Mouse (Mus musculus): ENCODE data around the gene Sorbs1. TPM values are rescaled to one million over a fixed set of nuclear protein-coding genes. Genes with fewer than 3 reads are reported as not detected.

Gene Sorbs1
- polyA plus RNA-seq, 1 experiment from 2014 or later: 74.4 TPM

DNA sequence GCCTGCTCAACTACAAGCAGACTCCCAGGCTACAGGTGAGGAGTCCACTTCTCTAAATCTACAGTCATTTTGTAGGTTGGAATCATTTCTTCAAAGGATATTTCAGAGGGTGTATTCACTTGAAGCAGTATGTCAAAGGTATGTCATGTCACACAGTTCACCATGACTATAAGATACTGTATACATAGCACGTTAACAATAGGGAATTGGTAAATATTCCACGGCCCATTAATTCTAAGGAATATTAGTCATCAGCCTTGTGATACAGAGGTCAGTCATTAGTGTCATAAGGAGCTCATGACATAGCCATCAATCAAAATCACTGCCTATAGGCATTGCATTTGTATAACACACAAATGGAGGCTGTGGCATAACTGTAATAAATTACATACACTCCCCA, 228.9 kb downstream of the Sorbs1 start:
- no peak for DNase-seq (ENCODE audit: low spot score)
- Histone ChIP-seq H3K4me3 (no peak overlapping the region), H3K27ac (no peak overlapping the region), H3K27me3 (ENCODE audit: insufficient read depth, poor library complexity, severe bottlenecking) (no peaks in the 10 kb centered on the region), H3K36me3 (no peaks in the 10 kb centered on the region), H3K9me3 (peaks cover 7% of the 10 kb centered on the region; the same call in 1 of the 2 replicates), H3K4me1 (replicated peaks) (0 out of 2 replicates have a peak, but pooled peaks cover 2% of the 10 kb centered on the region)
- WGBS: 90% methylated on average over 2 of the region's 2 CpGs

DNA sequence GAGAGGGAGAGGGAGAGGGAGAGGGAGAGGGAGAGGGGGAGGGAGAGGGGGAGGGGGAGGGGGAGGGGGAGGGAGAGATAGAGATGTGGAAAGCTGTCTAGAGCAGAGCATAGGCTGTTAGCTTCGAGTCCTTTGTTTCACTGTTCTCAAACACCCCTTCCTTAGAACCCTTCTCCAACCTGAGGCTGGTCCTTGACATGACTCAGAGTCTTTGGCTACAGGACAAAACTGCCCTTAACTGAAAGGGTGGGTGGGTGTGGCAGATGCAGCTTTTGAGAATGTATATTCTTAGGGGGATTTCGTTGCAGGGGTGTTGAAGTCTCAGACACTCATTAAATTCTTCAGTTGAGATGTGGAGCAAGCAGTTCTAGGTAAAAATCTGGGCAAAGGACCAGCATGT, 230.2 kb downstream of the Sorbs1 start:
- no peak overlapping the region for H3K27ac ChIP-seq
- H3K9me3 ChIP-seq: peaks cover 7% of the 10 kb centered on the region; the same call in 1 of the 2 replicates
- no peaks in the 10 kb centered on the region for H3K27me3 ChIP-seq (ENCODE audit: insufficient read depth, poor library complexity, severe bottlenecking)
- WGBS: 60% methylated on average over 2 of the region's 2 CpGs
- no peak overlapping the region for H3K4me3 ChIP-seq
- H3K36me3 ChIP-seq: no peaks in the 10 kb centered on the region
- DNase-seq (ENCODE audit: low spot score): no peak
- 0 out of 2 replicates have a peak, but pooled peaks cover 2% of the 10 kb centered on the region for H3K4me1 ChIP-seq (replicated peaks)

DNA sequence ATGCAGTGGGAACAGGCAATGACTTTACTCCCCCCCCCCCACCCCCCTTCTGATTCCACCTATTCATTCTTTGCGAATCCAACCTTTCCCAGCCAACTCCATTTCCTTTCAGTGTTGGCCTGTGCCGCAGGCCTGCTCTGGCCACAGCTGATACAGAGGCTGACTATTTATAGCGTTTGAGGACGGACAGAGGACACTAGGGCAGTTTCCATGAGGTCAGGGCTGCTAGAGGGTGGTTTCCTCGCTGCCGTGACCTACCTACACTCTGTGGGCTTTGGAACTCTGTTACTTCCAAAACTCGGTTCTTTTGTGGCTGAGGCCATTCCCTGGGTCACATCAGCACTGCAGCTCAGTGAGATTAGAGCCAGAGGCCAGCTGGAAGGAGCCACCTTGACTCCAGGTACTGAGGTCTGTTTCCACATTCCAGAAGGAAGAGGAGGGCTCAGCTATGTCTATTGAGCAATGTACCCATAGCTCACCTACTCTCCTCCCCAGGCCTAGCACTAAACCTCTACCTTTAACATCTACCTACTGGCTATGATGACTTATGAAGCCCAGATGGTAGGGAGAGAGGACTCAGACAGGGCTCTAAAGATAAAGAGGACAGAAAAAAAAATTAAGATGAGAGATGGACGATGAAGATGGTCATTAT, 235.1 kb downstream of the Sorbs1 start:
- 87% methylated on average over 8 of the region's 8 CpGs for WGBS
- no peak overlapping the region for H3K4me3 ChIP-seq
- no peaks in the 10 kb centered on the region; the same call in 1 of the 2 replicates for H3K4me1 ChIP-seq (replicated peaks)
- DNase-seq (ENCODE audit: low spot score): no peak
- no peaks in the 10 kb centered on the region for H3K27me3 ChIP-seq (ENCODE audit: insufficient read depth, poor library complexity, severe bottlenecking)
- H3K9me3 ChIP-seq: peaks cover 7% of the 10 kb centered on the region; the same call in 1 of the 2 replicates
- no peak overlapping the region for H3K27ac ChIP-seq
- no peaks in the 10 kb centered on the region for H3K36me3 ChIP-seq

DNA sequence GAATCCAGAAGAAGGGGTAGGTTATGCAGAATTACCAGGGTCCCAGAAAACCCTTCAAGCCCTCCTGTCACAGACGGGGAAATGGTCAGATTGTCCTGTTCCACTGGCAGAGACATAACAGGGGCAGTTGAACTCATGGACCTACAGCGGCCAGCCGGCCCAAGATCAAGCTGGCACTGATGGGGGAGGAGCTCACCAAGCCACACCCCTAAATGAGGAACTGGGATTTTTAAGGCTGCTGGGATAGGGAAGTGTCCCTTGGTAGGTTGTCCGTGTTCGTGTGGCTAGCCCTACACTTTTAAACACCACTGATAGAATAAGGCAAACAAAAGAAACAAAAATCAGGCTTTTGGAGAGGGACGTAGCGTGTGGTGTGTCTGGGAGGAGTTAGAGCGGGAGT, 236.1 kb downstream of the Sorbs1 start:
- no peak overlapping the region for H3K4me3 ChIP-seq
- 91% methylated on average over 8 of the region's 8 CpGs for WGBS
- H3K9me3 ChIP-seq: peaks cover 7% of the 10 kb centered on the region; the same call in 1 of the 2 replicates
- no peak for DNase-seq (ENCODE audit: low spot score)
- peaks cover 5% of the 10 kb centered on the region for H3K27me3 ChIP-seq (ENCODE audit: insufficient read depth, poor library complexity, severe bottlenecking)
- H3K4me1 ChIP-seq (replicated peaks): peaks cover 8% of the 10 kb centered on the region; the same call in 1 of the 2 replicates
- no peak overlapping the region for H3K27ac ChIP-seq
- no peaks in the 10 kb centered on the region for H3K36me3 ChIP-seq

DNA sequence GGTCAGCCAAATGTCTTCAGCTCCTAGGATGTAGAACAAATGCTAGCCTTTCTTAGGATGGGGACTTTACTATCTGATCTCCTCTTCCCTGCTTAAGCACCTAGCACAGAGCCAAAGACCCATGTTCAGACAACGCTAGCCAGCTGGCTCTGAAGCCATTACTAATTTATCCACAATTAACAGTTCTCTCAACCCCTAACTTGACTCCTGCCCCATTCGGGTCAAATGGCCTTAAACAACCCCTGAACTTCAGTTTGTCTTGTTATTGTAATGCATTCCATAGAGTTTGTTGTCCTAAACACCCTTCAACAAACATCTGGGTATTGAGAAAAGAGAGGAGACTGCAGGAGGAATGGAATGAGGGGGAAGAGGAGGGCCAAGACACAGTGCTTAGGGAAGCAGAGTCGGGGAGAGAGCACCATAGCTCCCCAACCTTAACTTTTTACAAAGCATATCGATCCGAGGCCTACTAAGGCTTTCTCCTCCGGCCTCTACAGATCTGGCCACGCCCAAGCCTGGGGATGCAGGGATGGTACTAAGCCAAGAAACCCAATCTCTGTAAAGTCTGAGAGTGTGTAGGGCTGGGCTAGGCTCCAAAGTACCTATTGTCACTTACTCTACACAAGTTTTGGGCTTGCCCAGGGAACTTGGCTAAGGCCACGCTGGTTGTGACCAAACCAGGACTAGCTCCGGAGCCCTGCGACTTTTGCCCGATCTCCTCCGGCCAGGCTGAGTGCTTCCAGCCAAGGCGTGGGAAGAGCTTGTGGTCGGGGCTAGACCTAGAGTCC, 238.0 kb downstream of the Sorbs1 start:
- H3K4me3 ChIP-seq: no peak overlapping the region
- no peaks in the 10 kb centered on the region for H3K9me3 ChIP-seq
- peaks cover 25% of the 10 kb centered on the region for H3K4me1 ChIP-seq (replicated peaks)
- no peak for DNase-seq (ENCODE audit: low spot score)
- WGBS: 87% methylated on average over 14 of the region's 14 CpGs
- no peak overlapping the region for H3K27ac ChIP-seq
- H3K36me3 ChIP-seq: no peaks in the 10 kb centered on the region
- H3K27me3 ChIP-seq (ENCODE audit: insufficient read depth, poor library complexity, severe bottlenecking): peaks cover 24% of the 10 kb centered on the region

DNA sequence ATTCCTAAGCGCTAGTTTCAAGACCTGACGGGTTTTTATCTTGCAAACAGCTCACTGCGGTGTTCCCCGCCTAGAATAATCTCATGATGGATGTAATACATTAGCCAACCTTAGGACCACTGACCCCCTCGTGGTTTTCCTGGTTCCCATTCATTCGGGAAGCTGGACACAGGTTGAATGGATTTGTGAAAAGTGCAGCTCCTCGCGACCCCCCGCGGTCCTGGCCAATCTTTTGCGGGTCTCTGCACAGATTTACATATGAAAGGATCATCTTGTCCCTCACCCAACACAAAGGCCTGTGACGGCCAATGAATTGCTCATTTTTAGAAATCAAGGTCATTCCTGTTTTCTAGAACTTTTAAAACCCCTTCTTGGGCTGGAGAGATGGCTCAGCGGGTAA, 240.9 kb downstream of the Sorbs1 start:
- peaks cover 30% of the 10 kb centered on the region for H3K4me1 ChIP-seq (replicated peaks)
- H3K9me3 ChIP-seq: no peaks in the 10 kb centered on the region
- DNase-seq (ENCODE audit: low spot score): peak; percentile 37

DNA sequence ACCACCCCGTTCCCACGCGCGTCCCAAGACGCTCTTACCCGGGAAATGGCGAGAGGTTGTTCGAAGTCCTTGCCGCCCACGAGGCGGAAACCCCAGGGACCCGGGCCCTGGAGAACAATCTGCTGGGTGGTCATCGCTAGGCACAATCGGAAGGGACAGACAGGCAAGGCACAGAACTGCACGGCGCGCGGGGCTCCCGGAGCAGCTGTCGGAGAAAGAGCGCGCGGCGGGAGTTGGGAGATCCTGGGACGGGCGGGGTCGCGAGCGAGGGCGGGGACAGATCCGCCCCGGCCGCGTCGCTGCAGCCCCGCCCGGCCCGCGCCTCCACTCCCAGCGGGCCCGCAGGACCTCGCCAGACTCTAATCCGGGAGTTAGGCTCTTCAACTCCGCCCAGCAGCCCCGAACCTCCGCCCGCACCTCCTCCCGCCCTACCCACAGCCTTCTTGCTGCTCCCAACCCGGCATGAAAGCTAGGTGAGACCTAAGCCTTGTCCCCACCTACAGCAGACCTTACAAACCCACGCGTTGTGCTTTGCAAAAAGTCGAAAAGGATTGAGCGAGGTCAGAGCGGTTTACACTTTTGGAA, 242.2 kb downstream of the Sorbs1 start, which contains the start of gene Pdlim1:
TSS of gene Pdlim1 (minus strand) at position 535 of the 585 bp plus-strand sequence.
- under 1% methylated on average over 54 of the region's 54 CpGs for WGBS

More for the DNA sequence above, 240.9 kb downstream of the Sorbs1 start:
- H3K27me3 ChIP-seq (ENCODE audit: insufficient read depth, poor library complexity, severe bottlenecking): peaks cover 47% of the 10 kb centered on the region
- H3K27ac ChIP-seq: no peak overlapping the region
- 21% methylated on average over 13 of the region's 13 CpGs for WGBS
- H3K36me3 ChIP-seq: no peaks in the 10 kb centered on the region
- H3K4me3 ChIP-seq: no peak overlapping the region

DNA sequence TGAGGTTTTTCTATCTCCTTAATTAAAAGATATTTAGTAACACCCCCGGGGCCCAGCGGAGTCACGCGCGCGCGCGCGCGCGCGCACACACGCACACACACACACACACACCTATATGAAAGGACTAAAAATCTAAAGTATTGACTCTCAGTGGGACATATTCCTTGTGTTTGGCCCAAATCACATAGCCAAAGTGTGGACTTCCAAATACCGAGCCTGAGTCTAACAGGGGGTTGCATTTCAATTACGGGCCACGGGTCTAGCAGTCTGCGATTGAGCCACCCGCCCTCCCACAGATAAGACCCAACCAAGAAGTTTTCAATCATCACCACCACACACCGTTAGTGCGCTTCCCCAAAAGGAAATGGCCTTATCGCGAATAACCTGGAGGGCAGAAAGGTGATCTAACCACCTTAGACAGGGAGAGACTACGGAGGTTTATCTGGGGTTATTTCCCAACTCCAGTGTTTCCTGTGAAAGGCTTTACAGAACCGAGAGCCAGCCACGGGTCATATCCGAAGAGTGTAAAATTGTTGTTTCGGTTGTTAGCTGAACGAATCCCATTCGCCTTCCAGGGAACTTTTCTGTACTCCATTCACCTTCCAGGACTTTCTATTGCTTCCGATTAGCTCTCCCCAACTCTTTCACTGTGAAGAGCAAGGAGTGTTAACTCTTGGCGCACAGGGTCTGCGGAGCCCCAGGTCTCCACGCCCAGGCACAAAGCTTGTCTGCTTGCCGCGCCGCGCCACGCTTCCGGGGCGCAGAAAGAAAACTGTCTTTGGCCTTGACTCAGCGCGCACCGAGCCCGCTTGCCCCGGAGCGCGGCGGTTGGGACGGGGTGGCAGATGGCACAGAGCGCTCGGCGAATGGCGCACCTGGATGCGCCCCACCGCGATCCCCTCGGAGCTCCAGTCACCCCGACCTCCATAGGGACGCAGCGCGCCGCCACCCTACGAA, 242.9 kb downstream of the Sorbs1 start:
- Histone ChIP-seq H3K4me3 (peak overlapping the region; percentile 65), H3K27ac (peak overlapping the region; percentile 85), H3K27me3 (ENCODE audit: insufficient read depth, poor library complexity, severe bottlenecking) (peaks cover 47% of the 10 kb centered on the region), H3K9me3 (no peaks in the 10 kb centered on the region), H3K4me1 (replicated peaks) (peaks cover 30% of the 10 kb centered on the region), H3K36me3 (no peaks in the 10 kb centered on the region)
- WGBS: 8% methylated on average over 63 of the region's 63 CpGs
- DNase-seq (ENCODE audit: low spot score): peak; percentile 33

More for the DNA sequence above, 242.2 kb downstream of the Sorbs1 start, which contains the start of gene Pdlim1:
- H3K27me3 ChIP-seq (ENCODE audit: insufficient read depth, poor library complexity, severe bottlenecking): peaks cover 47% of the 10 kb centered on the region
- peak; percentile 76 for DNase-seq (ENCODE audit: low spot score)
- peaks cover 30% of the 10 kb centered on the region for H3K4me1 ChIP-seq (replicated peaks)
- no peaks in the 10 kb centered on the region for H3K36me3 ChIP-seq
- H3K4me3 ChIP-seq: peak within 1 kb of the TSS; percentile 65
- peak within 1 kb of the TSS; percentile 85 for H3K27ac ChIP-seq
- no peaks in the 10 kb centered on the region for H3K9me3 ChIP-seq

DNA sequence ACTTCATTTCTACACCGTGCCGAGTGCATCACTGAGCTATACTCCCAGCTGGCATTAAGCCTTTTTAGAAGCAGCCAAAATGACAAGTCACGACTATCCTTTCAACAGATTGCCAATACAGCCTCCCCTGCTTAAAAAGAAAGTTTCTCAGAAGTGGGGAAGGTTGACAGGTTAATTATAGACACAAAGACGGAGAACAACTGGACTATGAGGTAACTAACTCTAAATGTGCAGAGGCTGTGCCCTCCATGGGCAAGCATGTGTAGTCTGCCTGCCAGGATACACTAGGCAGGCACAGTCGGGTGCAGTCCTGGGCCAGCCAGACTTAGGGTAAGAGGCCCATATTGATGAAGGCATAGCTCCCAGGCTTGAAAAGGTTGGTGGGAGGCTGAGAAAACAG, 244.1 kb downstream of the Sorbs1 start:
- peaks cover 30% of the 10 kb centered on the region for H3K4me1 ChIP-seq (replicated peaks)
- no peaks in the 10 kb centered on the region for H3K9me3 ChIP-seq
- H3K4me3 ChIP-seq: no peak overlapping the region
- H3K27me3 ChIP-seq (ENCODE audit: insufficient read depth, poor library complexity, severe bottlenecking): peaks cover 47% of the 10 kb centered on the region
- H3K36me3 ChIP-seq: no peaks in the 10 kb centered on the region
- H3K27ac ChIP-seq: no peak overlapping the region
- DNase-seq (ENCODE audit: low spot score): no peak
- 71% methylated on average over 5 of the region's 5 CpGs for WGBS

DNA sequence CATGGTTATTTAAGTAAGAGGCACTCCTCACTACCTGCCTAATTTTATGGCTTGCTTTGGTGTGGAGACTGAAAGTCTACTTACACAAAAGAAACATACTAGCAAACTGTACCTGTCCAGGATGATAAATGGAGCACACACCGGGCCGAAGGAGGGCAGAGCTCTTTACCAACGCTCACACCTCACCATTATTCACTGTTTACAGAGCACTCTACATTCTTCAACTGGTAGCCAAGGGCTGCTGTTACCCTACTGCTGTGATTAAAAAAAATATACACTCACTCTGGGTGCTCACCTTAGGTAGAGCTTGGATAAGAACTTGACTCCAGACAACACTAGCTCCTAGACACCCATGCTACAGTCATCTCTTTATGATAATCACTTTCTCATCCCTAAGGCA, 245.1 kb downstream of the Sorbs1 start:
- Histone ChIP-seq H3K36me3 (no peaks in the 10 kb centered on the region), H3K4me3 (no peak overlapping the region), H3K27ac (no peak overlapping the region), H3K27me3 (ENCODE audit: insufficient read depth, poor library complexity, severe bottlenecking) (peaks cover 47% of the 10 kb centered on the region), H3K4me1 (replicated peaks) (peaks cover 30% of the 10 kb centered on the region), H3K9me3 (no peaks in the 10 kb centered on the region)
- no peak for DNase-seq (ENCODE audit: low spot score)
- whole genome bisulfite sequencing: 85% methylated on average over 3 of the region's 3 CpGs

DNA sequence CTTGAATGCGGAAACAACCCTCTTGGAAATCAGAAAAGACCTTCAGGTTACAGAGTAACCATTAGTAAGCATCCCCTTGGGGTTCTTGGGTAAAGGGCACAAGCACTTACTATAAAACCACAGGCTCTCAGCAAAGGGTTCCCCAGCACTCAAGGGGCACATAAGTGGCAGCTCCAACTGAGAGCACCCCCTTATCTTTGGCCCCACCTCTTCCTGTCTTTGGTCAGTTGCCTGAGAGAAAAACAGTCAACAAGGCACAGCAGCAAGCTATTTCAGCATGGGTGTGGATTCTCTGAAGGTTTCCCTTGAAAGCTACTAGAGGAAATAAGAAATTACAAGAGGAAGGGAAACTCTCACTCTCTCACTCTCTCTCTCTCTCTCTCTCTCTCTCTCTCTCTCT, 246.2 kb downstream of the Sorbs1 start:
- peaks cover 41% of the 10 kb centered on the region for H3K27me3 ChIP-seq (ENCODE audit: insufficient read depth, poor library complexity, severe bottlenecking)
- DNase-seq (ENCODE audit: low spot score): no peak
- H3K9me3 ChIP-seq: no peaks in the 10 kb centered on the region
- H3K36me3 ChIP-seq: no peaks in the 10 kb centered on the region
- H3K4me1 ChIP-seq (replicated peaks): peaks cover 20% of the 10 kb centered on the region
- 87% methylated on average over 1 of the region's 1 CpGs for WGBS
- no peak overlapping the region for H3K4me3 ChIP-seq
- no peak overlapping the region for H3K27ac ChIP-seq

DNA sequence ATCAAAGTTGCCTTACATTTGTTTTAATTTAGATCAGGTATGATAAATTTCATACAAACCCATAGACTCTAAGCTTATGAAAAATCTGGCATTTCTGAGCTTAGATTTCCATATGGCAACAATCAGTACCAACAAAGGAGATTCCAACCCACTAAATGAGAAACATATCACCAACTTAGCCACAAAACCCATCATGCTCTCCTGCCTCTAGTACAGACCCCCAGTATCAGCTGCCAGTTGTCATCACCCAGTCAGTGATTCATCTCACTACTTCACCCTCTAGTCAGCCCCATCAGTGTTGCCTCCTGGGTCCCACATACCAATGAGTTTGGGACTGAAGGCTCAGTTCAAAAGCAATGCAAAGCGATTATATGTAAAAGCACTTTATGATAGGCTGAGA, 254.1 kb downstream of the Sorbs1 start:
- Histone ChIP-seq H3K27me3 (ENCODE audit: insufficient read depth, poor library complexity, severe bottlenecking) (no peaks in the 10 kb centered on the region), H3K4me1 (replicated peaks) (peaks cover 4% of the 10 kb centered on the region; the same call in 1 of the 2 replicates), H3K36me3 (no peaks in the 10 kb centered on the region), H3K27ac (no peak overlapping the region), H3K9me3 (no peaks in the 10 kb centered on the region), H3K4me3 (no peak overlapping the region)
- WGBS: 94% methylated on average over 1 of the region's 1 CpGs
- DNase-seq (ENCODE audit: low spot score): no peak
